Mouse (Mus musculus): ENCODE results near the gene Cd52. TPM values are rescaled to one million over a fixed set of nuclear protein-coding genes. Genes with fewer than 3 reads are reported as not detected.
"Not testable (repeated sequence)": the region's sequence is repeated elsewhere in the genome, so short reads cannot be mapped to it uniquely, and the experiment has no call there.

Gene Cd52
- polyA plus RNA-seq (2015; fragmentation: Nextera tagmentation; extraction: Ambion mirVana): 34.8 and 39.7 TPM in 2 replicates

DNA sequence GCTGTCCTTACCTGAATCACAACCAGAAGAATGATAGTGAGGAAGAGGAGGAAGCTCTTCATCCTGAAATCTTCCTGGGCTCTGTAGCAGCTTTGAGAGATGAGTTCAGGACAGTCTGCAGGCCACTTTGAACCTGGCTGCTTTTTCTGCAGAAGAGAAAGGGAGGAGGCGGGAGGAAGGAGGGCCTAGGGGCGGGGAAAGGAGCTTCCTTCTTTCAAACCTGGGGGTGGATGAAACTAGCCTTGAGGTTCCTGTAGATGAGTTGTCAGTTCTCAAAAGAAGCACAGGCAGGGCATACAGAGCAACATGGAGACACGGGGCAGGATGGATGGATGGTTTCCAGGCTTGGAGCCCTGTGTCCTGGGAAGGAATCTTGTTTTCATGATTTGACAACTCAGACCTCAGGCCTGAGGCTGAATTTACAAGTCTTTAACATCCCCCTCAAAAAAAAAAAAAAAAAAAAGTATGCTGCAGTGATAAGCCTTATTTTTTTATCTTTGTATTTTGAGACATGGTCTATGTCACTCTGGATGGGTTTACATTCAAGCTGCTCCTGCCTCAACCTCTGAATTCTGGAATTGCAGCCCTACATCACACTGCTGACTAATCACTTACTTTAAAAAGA is at the start of gene Cd52:
Cd52 (minus strand) TSS at position 160 of the 625 bp plus-strand sequence.
- Histone ChIP-seq H3K27me3 (replicated peaks) (no peaks in the 10 kb centered on the region), H3K9ac (no peak within 1 kb of the TSS), H3K4me1 (no peaks in the 10 kb centered on the region), H3K4me3 (replicated peaks) (no peak within 1 kb of the TSS), H3K27ac (no peak within 1 kb of the TSS), H3K36me3 (no peaks in the 10 kb centered on the region), H3K9me3 (no peaks in the 10 kb centered on the region), H3K4me2 (no peak within 1 kb of the TSS)
- WGBS: 56% methylated on average over 3 of the region's 3 CpGs
- no peak for ATAC-seq (ENCODE audit: insufficient read depth, low FRiP score, low read depth)

DNA sequence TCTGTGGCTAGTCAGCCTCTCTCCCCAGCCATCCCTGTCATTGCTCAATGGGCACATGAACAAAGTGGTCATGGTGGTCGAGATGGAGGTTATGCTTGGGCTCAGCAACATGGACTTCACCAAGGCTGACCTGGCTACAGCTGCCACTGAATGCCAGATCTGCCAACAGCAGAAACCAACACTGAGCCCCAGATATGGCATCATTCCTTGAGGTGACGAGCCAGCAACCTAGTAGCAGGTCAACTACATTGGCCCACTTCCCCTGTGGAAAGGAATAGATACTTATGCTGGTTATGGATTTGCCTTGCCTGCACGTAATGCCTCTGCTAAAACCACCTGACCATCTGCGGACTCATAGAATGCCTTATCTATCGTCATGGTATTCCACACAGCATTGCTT is 49.4 kb upstream of the Cd52 start:
- H3K9ac ChIP-seq; ATAC-seq (ENCODE audit: insufficient read depth, low FRiP score, low read depth); H3K4me2 ChIP-seq; H3K9me3 ChIP-seq; H3K4me3 ChIP-seq (replicated peaks); H3K27ac ChIP-seq; H3K4me1 ChIP-seq; H3K27me3 ChIP-seq (replicated peaks); H3K36me3 ChIP-seq: not testable (repeated sequence)
- 91% methylated on average over 5 of the region's 5 CpGs for WGBS

GRCm38 (mm10) chr4:134138857-134139256 is 44.0 kb upstream of the Cd52 start:
- Histone ChIP-seq H3K9ac (no peak overlapping the region), H3K27me3 (replicated peaks) (no peaks in the 10 kb centered on the region), H3K9me3 (no peaks in the 10 kb centered on the region), H3K4me2 (no peak overlapping the region), H3K4me3 (replicated peaks) (no peak overlapping the region), H3K4me1 (no peaks in the 10 kb centered on the region), H3K36me3 (no peaks in the 10 kb centered on the region), H3K27ac (no peak overlapping the region)
- ATAC-seq (ENCODE audit: insufficient read depth, low FRiP score, low read depth): no peak
- WGBS: 73% methylated on average over 2 of the region's 2 CpGs

DNA sequence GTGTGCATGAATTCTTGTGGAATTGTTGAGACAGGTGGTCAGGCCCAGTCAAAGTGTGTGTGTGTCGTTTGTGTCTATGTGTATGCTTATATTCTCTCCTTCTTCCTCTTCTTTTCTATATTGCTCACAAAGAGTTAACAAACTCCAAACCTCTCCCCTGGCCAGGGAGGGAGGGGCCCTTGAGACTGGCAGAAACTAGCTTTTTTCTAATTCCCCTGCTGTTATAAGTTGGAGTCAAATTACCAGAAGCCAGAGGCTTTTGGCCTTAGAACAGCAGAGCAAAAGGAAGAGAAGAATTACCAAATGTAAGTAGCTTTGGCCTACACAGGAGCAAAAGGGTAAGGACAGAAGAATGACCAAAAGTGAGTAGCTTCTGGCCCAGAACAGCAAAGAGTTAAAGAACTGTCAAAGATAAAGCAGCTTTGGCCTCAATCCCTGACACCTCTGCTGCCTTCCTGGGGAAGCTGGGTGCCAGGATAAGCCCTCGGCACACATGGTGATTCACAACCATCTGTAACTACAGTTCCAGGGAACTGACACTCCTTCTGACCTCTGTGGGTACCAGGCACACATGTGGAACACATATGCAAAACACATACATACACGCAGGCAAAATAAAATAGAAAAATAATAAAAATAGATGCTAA is 41.5 kb upstream of the Cd52 start:
- Histone ChIP-seq H3K4me2 (no peak overlapping the region), H3K9ac (no peak overlapping the region), H3K9me3 (no peaks in the 10 kb centered on the region), H3K4me3 (replicated peaks) (no peak overlapping the region), H3K27me3 (replicated peaks) (no peaks in the 10 kb centered on the region), H3K4me1 (no peaks in the 10 kb centered on the region), H3K27ac (no peak overlapping the region), H3K36me3 (no peaks in the 10 kb centered on the region)
- ATAC-seq (ENCODE audit: insufficient read depth, low FRiP score, low read depth): no peak
- WGBS: 52% methylated on average over 3 of the region's 3 CpGs

DNA sequence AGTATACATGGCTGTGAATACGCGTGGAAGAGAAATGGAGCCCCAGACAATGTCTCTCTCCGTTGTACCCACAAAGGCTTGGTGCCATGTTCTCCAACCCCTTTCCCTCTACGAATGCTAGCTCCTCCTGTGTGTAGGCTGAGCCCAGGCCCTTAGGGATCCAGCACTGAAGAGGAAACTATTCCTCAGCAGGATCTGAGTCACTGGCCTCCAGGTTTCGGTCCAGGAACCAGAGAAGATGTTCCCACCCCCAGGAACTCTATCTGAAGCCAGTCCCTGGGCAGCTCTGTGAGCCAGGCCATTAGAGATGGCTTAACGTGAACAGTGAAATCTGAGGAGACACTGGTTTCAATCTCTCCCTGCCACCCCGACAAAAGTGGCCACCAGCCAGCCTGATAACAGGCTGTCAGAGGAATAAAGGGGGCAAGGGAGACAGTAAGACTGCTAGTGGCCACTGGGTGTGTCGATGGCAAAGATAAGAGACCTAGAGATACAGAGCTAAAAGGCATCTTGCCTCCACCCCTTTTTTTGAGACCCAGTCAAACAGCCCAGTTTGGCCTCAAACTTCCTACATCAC is 37.7 kb upstream of the Cd52 start:
- H3K9ac ChIP-seq: no peak overlapping the region

GRCm38 (mm10) chr4:134132117-134132516 is 37.2 kb upstream of the Cd52 start:
- Histone ChIP-seq H3K4me3 (replicated peaks) (no peak overlapping the region), H3K9me3 (no peaks in the 10 kb centered on the region), H3K36me3 (no peaks in the 10 kb centered on the region), H3K27ac (no peak overlapping the region), H3K9ac (no peak overlapping the region), H3K27me3 (replicated peaks) (no peaks in the 10 kb centered on the region), H3K4me1 (peaks cover 15% of the 10 kb centered on the region), H3K4me2 (no peak overlapping the region)
- 70% methylated on average over 3 of the region's 3 CpGs for WGBS
- no peak for ATAC-seq (ENCODE audit: insufficient read depth, low FRiP score, low read depth)

More for the DNA sequence above, 37.7 kb upstream of the Cd52 start:
- H3K4me3 ChIP-seq (replicated peaks): no peak overlapping the region
- H3K27me3 ChIP-seq (replicated peaks): no peaks in the 10 kb centered on the region
- ATAC-seq (ENCODE audit: insufficient read depth, low FRiP score, low read depth): no peak
- 69% methylated on average over 8 of the region's 8 CpGs for WGBS
- H3K9me3 ChIP-seq: no peaks in the 10 kb centered on the region
- H3K27ac ChIP-seq: no peak overlapping the region
- H3K36me3 ChIP-seq: no peaks in the 10 kb centered on the region
- no peak overlapping the region for H3K4me2 ChIP-seq
- peaks cover 10% of the 10 kb centered on the region for H3K4me1 ChIP-seq

- Histone ChIP-seq H3K36me3 (no peaks in the 10 kb centered on the region), H3K27ac (peak overlapping the region; percentile 90), H3K4me1 (peaks cover 23% of the 10 kb centered on the region), H3K9me3 (no peaks in the 10 kb centered on the region), H3K27me3 (replicated peaks) (no peaks in the 10 kb centered on the region), H3K4me2 (peak overlapping the region; percentile 72), H3K4me3 (replicated peaks) (peak overlapping the region; percentile 80), H3K9ac (0 out of 2 replicates have a peak overlapping the region, but pooled peaks have one; percentile 4)
- 39% methylated on average over 6 of the region's 6 CpGs for WGBS
- ATAC-seq (ENCODE audit: insufficient read depth, low FRiP score, low read depth): no peak
Observed at GRCm38 (mm10) chr4:134129482-134129881, 34.6 kb upstream of the Cd52 start.

DNA sequence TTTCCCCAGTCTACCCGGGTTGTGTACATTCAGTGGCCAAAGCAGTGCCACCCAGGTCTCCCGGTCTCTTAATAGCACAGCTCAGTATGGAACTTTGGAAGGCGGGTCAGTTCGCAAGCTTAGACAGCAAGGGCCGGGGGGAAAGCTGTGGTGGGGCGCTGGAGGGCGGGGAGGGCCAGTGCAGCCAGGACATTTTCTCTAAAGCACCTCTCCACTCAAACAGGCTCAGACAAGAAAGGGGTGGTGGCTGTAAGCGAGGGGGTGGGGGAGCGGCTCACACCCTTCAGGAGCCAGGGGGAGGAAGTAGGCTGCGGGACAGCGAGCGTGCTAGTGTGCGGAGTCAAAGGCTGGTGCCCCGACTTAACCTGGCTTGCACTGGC is 34.1 kb upstream of the Cd52 start:
- Histone ChIP-seq H3K27me3 (replicated peaks) (no peaks in the 10 kb centered on the region), H3K9me3 (no peaks in the 10 kb centered on the region), H3K4me2 (peak overlapping the region; percentile 72), H3K27ac (peak overlapping the region; percentile 90), H3K9ac (peak overlapping the region; percentile 8; the same call in 1 of the 2 replicates), H3K36me3 (no peaks in the 10 kb centered on the region), H3K4me3 (replicated peaks) (peak overlapping the region; percentile 80), H3K4me1 (peaks cover 28% of the 10 kb centered on the region)
- WGBS: 3% methylated on average over 14 of the region's 14 CpGs
- peak; percentile 54 for ATAC-seq (ENCODE audit: insufficient read depth, low FRiP score, low read depth)

DNA sequence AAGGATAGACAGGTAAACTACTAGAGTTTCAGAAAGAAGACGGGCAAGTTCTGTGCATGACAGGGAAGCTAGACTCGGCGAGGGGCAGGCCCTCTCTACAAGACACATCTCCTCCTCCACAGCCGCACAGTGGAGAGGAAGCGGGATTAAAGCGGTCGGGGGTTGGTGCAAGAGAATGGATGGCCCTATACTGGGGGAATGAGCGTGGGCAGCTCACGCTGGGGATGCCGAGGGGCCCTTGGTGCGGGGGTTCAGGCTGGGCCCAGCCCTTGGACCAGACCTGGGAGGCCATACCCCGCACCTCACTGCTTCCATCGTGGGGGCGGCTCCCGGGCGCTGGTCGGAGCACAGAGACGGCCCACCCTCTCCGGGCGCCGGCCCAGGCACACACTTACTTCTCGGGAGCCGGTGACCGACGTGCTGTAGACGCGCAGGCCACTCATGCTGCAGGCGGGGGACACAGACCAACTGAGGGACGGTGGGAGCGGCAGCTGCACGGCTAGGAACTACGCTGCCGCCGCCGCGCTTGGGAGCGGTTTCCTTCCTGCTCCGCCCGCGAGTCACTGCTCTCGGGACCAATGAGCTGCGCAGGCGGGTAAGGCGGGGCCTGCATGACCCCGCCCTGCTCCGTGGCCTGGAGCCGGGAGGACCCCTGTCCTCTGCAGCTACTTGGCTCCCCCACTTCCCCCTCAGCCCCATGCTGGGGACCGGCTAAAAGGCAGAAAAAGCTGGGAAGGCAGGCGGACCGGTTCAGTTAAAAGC is 33.5 kb upstream of the Cd52 start, which contains the start of gene Sh3bgrl3:
Sh3bgrl3 (minus strand) TSS at position 569 of the 762 bp plus-strand sequence.
- Histone ChIP-seq H3K9ac (peak within 1 kb of the TSS; percentile 81), H3K4me1 (peaks cover 31% of the 10 kb centered on the region), H3K27ac (peak within 1 kb of the TSS; percentile 90), H3K36me3 (no peaks in the 10 kb centered on the region), H3K9me3 (no peaks in the 10 kb centered on the region), H3K27me3 (replicated peaks) (no peaks in the 10 kb centered on the region), H3K4me2 (peak within 1 kb of the TSS; percentile 72), H3K4me3 (replicated peaks) (peak within 1 kb of the TSS; percentile 80)
- peak; percentile 87 for ATAC-seq (ENCODE audit: insufficient read depth, low FRiP score, low read depth)
- WGBS: under 1% methylated on average over 46 of the region's 50 CpGs

- Histone ChIP-seq H3K9me3 (no peaks in the 10 kb centered on the region), H3K9ac (peak overlapping the region; percentile 81), H3K4me2 (peak overlapping the region; percentile 72), H3K36me3 (no peaks in the 10 kb centered on the region), H3K4me3 (replicated peaks) (peak overlapping the region; percentile 80), H3K27me3 (replicated peaks) (no peaks in the 10 kb centered on the region), H3K4me1 (peaks cover 31% of the 10 kb centered on the region), H3K27ac (peak overlapping the region; percentile 90; the same call in 1 of the 2 replicates)
- WGBS: 51% methylated on average over 8 of the region's 8 CpGs
- no peak for ATAC-seq (ENCODE audit: insufficient read depth, low FRiP score, low read depth)
Observed at GRCm38 (mm10) chr4:134127793-134128192, 32.9 kb upstream of the Cd52 start.

DNA sequence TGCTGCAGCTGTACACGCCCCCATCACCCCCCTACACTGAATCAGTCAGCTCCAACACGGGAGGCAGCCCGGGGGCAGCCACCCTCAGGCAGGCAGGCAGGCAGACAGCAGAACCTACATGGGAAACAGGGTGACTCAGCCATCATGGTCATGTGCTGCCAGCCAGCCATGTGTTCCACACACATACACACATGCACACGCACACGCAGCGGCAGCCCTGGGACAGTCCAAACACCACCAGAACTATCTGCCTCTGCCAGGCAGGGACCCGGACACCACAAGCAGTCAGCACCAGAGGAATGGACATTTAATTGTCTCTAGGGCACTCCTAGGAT is 32.2 kb upstream of the Cd52 start:
- no peaks in the 10 kb centered on the region for H3K27me3 ChIP-seq (replicated peaks)
- no peaks in the 10 kb centered on the region for H3K36me3 ChIP-seq
- ATAC-seq (ENCODE audit: insufficient read depth, low FRiP score, low read depth): no peak
- H3K9ac ChIP-seq: no peak overlapping the region
- H3K9me3 ChIP-seq: no peaks in the 10 kb centered on the region
- H3K4me2 ChIP-seq: peak overlapping the region; percentile 72
- no peak overlapping the region for H3K27ac ChIP-seq
- WGBS: 81% methylated on average over 7 of the region's 7 CpGs
- H3K4me3 ChIP-seq (replicated peaks): peak overlapping the region; percentile 80; the same call in 1 of the 2 replicates
- peaks cover 32% of the 10 kb centered on the region for H3K4me1 ChIP-seq
